Mouse (Mus musculus): ENCODE data around the gene Pycard. TPM values are rescaled to one million over a fixed set of nuclear protein-coding genes. Genes with fewer than 3 reads are reported as not detected.

The Pycard gene
- total RNA-seq, 2 experiments from 2014 or later = 2.3 to 4.0 TPM

GRCm38 (mm10) chr7:128004487-128005362 lies 11.1 kb upstream of the Pycard start:
- intact Hi-C loops (cut with DNase I) = no loop called here
- DNase-seq (ENCODE audit: low spot score in 2 of 2) = no peak

DNA sequence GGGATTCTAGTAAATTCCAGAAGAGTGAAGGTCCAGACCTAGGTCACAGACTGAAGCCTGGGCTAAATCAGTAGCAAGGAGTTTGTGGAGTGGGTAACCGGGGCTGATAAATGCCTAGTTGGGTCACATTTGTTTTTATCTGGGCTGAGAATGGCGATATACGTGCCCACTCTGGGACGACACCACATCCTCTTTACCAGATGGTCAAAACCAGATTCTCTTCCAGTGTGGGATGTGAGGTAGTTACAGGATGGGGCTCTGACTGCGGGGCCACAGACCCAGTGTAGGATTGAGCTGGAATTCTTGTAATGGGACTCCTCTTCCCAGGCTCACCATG lies 10.5 kb upstream of the Pycard start:
- no peak for DNase-seq (ENCODE audit: low spot score in 2 of 2)
- intact Hi-C loops (cut with DNase I) = no loop called here

DNA sequence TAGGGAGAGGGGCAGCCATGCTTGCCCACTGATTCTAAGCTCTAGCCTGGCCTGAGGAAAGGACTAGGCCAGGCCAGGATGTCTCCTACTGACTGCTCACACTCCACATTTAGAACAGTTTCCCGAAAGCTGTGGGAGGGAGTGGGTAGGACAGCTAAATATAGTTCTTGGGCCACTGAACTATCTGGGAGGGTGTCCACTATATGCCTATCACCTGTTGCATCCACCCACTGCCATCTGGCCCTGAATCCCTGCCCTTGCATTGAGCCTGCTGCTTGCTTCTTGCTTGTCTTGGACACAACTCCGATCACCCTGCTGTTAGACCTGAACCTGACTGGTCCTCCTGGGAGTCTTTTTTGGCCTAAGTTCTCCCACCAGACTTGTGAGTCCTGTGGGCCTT lies 10.0 kb upstream of the Pycard start, which contains the start of gene Trim72:
Gene Trim72, plus strand, starts transcription at position 262 of the 400 bp plus-strand sequence.
- intact Hi-C loops (cut with DNase I) = no loop called here
- peak in 1 of 2 experiments; percentile 71 for DNase-seq (ENCODE audit: low spot score in 2 of 2)

DNA sequence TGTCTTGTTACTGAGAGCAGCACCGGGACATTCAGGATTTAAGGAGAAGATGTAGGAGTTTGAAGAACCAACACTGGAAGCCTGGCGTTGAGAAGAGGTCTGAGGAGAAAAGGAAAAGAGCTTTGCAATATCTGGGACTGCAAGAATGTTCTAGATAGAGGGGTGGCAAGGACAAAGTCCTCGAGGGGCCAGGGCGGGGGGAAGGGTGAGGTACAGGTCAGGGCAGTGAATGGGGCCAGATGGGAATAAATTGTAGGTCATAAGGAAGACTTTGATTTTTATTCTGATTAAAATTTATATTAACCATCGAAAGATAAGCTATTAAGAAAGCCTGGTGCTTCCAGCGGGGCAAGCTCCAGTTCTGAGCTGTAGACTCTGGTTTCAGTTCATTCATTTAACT lies 9.4 kb upstream of the Pycard start:
- intact Hi-C loops (cut with DNase I) = no loop called here
- DNase-seq (ENCODE audit: low spot score in 2 of 2) = no peak

DNA sequence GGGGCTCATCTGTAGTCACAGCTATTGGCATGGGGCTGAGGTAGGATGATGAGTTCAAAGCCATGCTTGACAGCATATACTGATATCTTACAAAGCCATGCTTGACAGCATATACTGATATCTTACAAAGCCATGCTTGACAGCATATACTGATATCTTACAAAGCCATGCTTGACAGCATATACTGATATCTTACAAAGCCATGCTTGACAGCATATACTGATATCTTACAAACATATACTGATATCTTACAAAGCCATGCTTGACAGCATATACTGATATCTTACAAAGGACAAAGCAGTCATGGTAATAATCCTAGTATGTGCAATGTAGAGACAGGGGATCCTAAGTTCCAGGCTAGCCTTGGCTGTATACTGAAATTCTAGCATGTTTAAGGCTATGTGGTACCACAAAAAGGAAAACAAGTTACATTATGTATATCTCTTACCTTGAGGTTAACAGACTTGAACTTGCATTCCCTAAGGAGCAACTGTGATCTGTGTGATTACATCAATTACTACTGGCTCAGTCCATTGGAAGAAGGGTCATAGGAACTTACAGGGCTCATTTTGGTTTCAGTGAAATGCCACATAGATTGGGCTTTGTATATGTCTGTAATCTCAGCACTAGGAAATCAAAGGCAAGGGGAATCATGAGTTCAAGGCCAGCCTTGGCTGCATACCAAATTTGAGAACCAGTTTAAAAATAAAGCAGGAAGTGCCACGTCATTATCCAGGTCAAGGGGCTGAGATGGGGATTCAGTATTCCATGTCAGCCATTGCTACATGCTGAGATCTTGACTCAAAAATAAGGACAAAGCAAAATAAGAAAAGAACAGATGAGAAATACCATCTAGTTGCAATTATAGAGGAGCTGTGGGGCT lies 6.6 kb upstream of the Pycard start:
- no peak for DNase-seq (ENCODE audit: low spot score in 2 of 2)
- intact Hi-C loops (cut with DNase I) = no loop called here

DNA sequence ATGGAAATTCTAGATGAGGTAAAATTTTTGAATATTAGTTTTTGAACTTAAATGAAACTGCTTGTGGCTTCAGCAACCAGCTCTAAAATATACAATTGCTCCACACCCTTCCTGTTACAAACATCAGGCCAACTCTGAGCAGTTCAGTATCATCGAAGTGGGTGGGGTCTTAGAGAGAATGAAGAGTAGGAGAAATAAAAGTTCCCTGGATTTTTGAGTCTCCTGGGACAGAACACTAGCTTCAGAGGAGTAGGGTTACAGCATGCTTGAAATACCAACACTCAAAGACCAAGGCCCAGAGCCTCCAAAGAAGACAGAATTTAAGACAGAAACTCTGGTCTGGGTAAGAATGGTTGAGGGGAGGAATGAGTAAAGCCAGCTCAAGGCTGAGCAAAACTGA lies 5.8 kb upstream of the Pycard start:
- no peak for DNase-seq (ENCODE audit: low spot score in 2 of 2)
- intact Hi-C loops (cut with DNase I) = no loop called here

DNA sequence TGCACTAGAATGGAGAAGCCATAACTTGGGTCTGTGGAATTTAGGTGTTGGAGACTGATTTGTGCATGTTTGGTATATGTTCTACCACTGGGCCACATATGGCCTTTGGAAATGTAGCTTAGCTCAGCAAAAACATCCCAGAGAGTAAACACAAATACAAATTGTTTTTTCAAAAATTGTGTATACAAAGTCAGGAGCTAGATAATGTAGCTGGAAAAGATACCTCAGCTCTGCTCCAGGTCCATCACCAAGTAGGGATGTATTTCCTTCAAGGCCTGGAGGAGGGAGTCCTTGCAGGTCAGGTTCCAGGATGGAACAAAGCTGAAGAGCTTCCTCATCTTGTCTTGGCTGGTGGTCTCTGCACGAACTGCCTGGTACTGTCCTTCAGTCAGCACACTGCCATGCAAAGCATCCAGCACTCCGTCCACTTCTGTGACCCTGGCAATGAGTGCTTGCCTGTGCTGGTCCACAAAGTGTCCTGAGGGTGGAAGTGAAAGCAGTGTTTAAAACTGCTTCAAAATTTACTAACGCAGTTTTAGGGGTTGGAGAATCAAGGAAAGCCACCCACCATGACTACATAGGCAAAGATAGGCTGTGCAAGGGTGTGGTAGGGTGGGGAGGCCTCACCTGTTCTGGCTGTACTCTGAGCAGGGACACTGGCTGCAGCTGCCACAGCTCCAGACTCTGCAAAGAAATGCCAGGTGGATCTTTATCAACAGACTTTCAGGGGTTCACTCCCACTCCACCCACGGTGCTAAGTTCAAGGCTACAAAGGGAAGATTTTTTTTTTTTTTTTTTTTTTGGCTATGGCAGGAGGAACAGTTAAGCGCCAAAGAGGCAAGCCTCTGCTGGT lies 953 bp downstream of the Pycard start:
- no peak for DNase-seq (ENCODE audit: low spot score in 2 of 2)
- intact Hi-C loops (cut with DNase I) = loop anchor here (5.0 kb wide), 1 partner anchor 215 kb away; the partner anchor contains the start of gene Cox6a2

- peak; percentile 65 to 71 for DNase-seq (ENCODE audit: low spot score in 2 of 2)
- intact Hi-C loops (cut with DNase I) = loop anchor here (5.0 kb wide), 1 partner anchor 215 kb away; the partner anchor contains the start of gene Cox6a2
Measured at GRCm38 (mm10) chr7:127991643-127992487, 1.8 kb downstream of the Pycard start.

DNA sequence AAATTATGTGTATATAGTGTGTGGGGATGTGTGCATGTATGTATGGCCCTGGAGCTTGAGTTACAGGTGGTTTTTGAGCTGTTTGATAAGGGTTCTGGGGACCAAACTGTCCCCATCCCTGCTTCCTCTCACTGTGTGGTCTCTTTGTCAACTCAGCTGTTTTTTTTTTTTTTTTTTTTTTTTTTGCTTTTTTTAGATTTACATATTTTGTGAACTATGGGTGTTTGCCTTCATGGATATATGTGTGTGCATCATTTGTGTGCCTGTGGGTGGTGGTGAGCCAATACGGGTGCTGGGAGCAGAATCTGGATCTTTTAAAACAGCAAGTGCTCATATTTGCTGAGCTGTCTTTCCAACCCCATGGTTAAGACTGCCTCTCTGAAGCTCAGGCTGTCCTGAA lies 4.8 kb downstream of the Pycard start:
- intact Hi-C loops (cut with DNase I) = no loop called here
- DNase-seq (ENCODE audit: low spot score in 2 of 2) = no peak

DNA sequence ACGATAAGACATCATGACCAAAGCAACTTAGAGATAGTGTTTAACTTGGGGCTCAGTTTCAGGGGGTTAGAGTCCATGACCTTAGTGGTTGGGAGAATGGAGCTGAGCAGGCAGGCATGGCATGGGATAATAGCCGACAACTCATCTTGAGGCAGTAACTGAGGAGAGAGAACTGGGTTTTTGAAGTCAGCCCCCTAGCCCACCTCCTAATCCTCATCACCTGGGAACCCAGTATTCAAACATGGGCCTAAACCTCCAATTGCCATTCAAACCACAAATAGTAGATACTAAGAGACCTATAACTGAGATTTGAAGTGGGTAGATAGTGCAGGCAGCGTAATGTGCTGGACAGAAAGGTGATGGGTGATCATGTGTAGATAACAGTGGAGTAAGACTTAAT lies 13.1 kb downstream of the Pycard start:
- intact Hi-C loops (cut with DNase I) = no loop called here
- DNase-seq (ENCODE audit: low spot score in 2 of 2) = no peak

DNA sequence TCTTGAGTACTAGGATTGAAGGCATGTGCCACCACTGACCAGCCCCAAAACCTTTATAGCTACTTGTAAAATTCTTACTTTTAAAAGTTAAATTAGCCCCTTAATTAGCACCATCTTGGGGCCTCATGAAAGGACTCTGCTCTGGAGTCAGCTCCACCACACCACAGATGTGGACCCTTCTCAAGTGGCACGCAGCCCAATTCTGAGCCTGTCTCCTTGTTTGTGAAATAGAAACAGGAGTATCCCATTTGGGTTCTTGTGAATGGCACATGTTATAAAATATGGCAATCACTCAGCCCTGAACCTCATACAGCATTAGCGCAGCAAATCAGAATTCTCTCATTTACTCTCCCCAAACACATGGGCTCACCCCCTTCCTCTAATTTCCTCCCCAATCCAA lies 14.8 kb downstream of the Pycard start:
- intact Hi-C loops (cut with DNase I) = no loop called here
- DNase-seq (ENCODE audit: low spot score in 2 of 2) = no peak

DNA sequence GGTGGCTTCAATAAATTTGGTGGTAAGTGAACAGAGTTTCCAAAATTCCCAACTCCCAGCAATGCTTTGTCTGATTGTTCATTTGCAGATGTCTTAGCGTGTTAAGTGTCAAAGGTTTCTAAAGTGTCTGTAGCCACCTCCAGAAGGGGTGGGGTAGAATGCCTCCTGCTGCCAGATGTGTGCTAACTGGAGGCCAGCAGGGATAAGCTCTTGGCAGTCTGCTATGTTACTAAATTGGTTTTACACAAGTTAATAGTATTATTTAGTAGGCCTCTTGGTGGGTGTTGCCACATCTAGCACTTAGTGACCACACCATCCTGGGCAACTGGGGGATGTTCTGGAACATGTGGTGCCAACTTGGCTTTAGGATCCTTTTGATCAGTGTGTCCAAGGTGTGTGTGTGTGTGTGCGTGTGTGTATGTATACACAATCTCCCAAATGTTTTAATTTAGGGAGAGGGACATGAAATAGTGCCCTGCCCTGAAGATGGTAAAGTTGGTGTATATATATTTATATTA lies 19.2 kb downstream of the Pycard start:
- no peak for DNase-seq (ENCODE audit: low spot score in 2 of 2)
- intact Hi-C loops (cut with DNase I) = no loop called here

GRCm38 (mm10) chr7:127967922-127968828 lies 25.5 kb downstream of the Pycard start:
- peak; percentile 60 to 74 for DNase-seq (ENCODE audit: low spot score in 2 of 2)
- intact Hi-C loops (cut with DNase I) = no loop called here

- DNase-seq (ENCODE audit: low spot score in 2 of 2) = peak; percentile 95
- intact Hi-C loops (cut with DNase I) = no loop called here
Measured at GRCm38 (mm10) chr7:127967004-127967921, 26.4 kb downstream of the Pycard start, which contains the start of gene Fus. Gene Fus, plus strand, starts transcription at chr7:127967457.

DNA sequence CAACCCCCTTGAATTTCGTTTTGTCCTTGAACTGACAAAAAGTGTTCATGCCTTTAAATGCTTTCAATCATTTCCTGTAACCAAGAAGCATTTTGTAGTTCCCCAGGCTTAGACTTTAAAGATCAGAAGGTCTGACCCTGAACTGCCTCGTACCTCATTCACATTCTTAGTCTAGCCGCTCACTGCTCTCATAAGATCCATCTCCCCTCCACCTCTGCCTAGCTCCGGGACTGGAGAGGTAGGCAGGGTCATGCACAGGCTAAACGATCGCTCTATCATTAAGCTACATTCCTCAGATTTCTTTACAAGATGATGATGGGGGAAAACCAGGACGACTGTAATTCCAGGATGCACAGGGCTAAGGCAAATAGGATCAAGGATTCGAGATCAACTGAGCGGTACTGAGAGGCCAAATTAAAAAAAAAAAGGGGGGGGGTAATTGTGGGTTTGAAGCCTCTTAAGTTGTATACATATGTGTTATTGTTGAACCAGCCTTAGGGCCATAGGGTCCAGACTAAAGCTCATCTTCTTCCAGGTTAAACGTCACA lies 27.2 kb downstream of the Pycard start:
- DNase-seq (ENCODE audit: low spot score in 2 of 2) = no peak
- intact Hi-C loops (cut with DNase I) = no loop called here

DNA sequence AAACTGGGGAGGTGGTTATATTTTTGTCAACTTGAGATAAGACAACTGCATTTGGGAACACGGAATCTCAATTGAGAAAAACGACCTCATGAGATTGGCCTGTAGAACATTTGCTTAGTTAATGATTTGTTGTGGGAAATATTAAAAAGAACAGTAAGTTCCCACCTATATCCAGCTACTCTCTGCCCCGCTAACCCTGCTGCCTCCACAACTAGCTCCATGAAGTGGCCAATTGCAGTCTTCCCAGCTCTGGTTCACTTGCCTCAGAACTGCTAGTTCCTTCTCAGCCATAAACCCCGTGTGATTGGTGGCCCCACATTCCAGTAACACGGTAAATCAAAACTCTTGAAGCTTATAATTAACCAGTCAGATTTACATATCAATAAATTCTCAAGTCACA lies 34.3 kb downstream of the Pycard start:
- no peak for DNase-seq (ENCODE audit: low spot score in 2 of 2)
- intact Hi-C loops (cut with DNase I) = no loop called here

All from left cerebral cortex, postnatal 25 days (tissue).